Mouse (Mus musculus): ENCODE data around the gene Polr3h. TPM values are rescaled to one million over a fixed set of nuclear protein-coding genes. Genes with fewer than 3 reads are reported as not detected.
A peak's percentile ranks its signal among the peaks of the same experiment; 100 is the strongest.
"Not testable (repeated sequence)": the region's sequence is repeated elsewhere in the genome, so short reads cannot be mapped to it uniquely, and the experiment has no call there.

The Polr3h gene
- 68.2 and 71.3 TPM in 2 replicates for polyA plus RNA-seq (2014; fragmentation: Nextera tagmentation; extraction: Ambion mirVana)

DNA sequence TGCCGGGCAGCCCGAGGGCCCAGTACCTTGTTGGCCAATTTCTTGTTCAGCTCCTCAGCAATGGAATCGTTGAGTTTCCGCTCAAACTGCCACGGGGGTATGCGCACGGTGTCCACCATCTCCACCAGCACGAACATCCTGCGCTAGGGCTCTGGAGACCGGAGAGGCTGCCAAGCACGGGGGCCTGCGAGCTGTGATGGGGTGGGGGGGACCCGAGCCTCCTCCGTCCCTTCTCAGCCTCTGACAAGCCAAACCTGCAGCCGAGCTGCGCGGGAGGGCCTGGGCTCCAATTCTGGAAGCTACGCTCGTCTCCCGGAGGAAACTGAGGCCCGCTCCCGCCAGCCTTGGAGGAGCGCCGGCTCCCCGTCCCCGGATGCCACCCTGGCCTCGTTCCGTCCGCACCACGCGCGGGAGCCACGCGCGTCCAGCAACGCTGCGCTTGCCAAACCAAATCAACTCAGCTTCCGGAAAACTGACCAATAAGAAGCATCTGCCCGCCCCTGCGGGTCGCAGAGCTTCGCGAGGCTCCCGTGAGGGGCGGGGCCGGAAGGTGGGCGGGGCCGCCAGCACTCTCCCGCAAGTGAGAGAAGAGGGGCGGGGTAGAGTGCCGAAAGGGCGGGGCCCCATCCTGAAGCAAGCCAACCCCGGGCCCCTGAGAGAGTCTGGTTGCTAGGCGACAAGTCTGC is at the start of gene Polr3h:
TSS of gene Polr3h (minus strand) at position 481 of the 686 bp plus-strand sequence.
- under 1% methylated on average over 54 of the region's 54 CpGs for WGBS
- peak; percentile 94 for ATAC-seq (ENCODE audit: insufficient number of reproducible peaks, low FRiP score, low TSS enrichment, low read depth)
- H3K9me3 ChIP-seq (ENCODE audit: control insufficient read depth, low read length), result no peaks in the 10 kb centered on the region

GRCm38 (mm10) chr15:81975156-81975555 is 49.1 kb upstream of the Polr3h start:
- H3K9ac ChIP-seq (ENCODE audit: low read length); DNase-seq (ENCODE audit: low spot score); H3K4me3 ChIP-seq (ENCODE audit: low read depth, low read length); H3K36me3 ChIP-seq (ENCODE audit: control insufficient read depth, insufficient read depth, low read length); ATAC-seq (ENCODE audit: insufficient number of reproducible peaks, low FRiP score, low TSS enrichment, low read depth); H3K9me3 ChIP-seq (ENCODE audit: control insufficient read depth, low read length); H3K27me3 ChIP-seq (ENCODE audit: control insufficient read depth, insufficient read depth, low read length); H3K4me1 ChIP-seq (ENCODE audit: control insufficient read depth, insufficient read depth, low read length); H3K27ac ChIP-seq (replicated peaks; ENCODE audit: low read depth, low read length); H3K4me2 ChIP-seq (ENCODE audit: low read depth, severe bottlenecking): not testable (repeated sequence)
- 94% methylated on average over 8 of the region's 8 CpGs for WGBS

More for the DNA sequence above, at the start of gene Polr3h:
- H3K4me3 ChIP-seq (ENCODE audit: low read depth, low read length), result peak within 1 kb of the TSS; percentile 52
- H3K27me3 ChIP-seq (ENCODE audit: control insufficient read depth, insufficient read depth, low read length), result no peaks in the 10 kb centered on the region
- H3K4me2 ChIP-seq (ENCODE audit: low read depth, severe bottlenecking), result peak within 1 kb of the TSS; percentile 88
- H3K4me1 ChIP-seq (ENCODE audit: control insufficient read depth, insufficient read depth, low read length), result peaks cover 4% of the 10 kb centered on the region; the same call in 1 of the 2 replicates
- no peak within 1 kb of the TSS for H3K27ac ChIP-seq (replicated peaks; ENCODE audit: low read depth, low read length)
- peaks cover 3% of the 10 kb centered on the region; the same call in 1 of the 2 replicates for H3K36me3 ChIP-seq (ENCODE audit: control insufficient read depth, insufficient read depth, low read length)
- peak; percentile 97 for DNase-seq (ENCODE audit: low spot score)
- H3K9ac ChIP-seq (ENCODE audit: low read length), result peak within 1 kb of the TSS; percentile 38

DNA sequence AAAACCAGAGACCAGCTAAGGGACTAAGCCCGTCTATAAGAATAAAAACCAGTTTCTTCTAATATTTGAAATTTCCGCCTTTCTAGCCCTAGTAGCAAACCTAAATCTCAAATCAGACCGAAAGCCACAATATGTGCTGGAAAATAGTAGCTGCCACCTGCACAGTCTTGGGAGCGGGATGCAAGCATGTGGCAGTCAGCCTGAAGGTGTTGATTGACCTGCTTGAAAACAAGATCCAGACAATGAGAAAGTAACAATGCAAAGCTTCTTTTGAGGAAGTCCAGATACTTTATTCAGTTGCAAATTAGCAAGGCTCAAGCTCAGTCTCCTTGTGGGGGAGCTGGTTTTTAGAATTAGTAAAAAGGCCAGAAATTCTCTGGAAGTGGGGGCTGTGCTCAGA is 44.5 kb upstream of the Polr3h start:
- H3K27me3 ChIP-seq (ENCODE audit: control insufficient read depth, insufficient read depth, low read length); H3K9me3 ChIP-seq (ENCODE audit: control insufficient read depth, low read length); H3K9ac ChIP-seq (ENCODE audit: low read length); ATAC-seq (ENCODE audit: insufficient number of reproducible peaks, low FRiP score, low TSS enrichment, low read depth); H3K36me3 ChIP-seq (ENCODE audit: control insufficient read depth, insufficient read depth, low read length); DNase-seq (ENCODE audit: low spot score); H3K4me3 ChIP-seq (ENCODE audit: low read depth, low read length); H3K4me2 ChIP-seq (ENCODE audit: low read depth, severe bottlenecking); H3K27ac ChIP-seq (replicated peaks; ENCODE audit: low read depth, low read length); H3K4me1 ChIP-seq (ENCODE audit: control insufficient read depth, insufficient read depth, low read length): not testable (repeated sequence)
- WGBS, result 90% methylated on average over 4 of the region's 4 CpGs

DNA sequence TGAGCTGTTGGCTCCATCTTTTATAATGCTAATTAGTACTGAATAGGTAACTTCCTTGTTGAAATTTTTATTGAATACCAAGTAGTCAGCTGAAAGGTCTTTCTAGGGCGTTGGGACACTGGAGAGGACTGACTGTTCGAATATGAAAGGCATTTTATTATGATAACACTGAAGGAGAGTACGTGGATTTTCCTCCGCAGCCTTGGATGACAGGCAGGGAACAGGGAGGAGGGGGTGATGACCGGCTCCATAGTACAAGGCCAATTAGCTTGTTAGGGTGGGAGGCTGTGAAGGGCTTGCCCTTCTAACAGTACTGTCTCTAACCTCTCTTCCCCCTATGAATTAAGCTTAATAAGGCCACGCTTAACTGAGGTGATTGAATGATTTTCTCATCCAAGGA is 43.6 kb upstream of the Polr3h start:
- not testable (repeated sequence) for H3K9me3 ChIP-seq (ENCODE audit: control insufficient read depth, low read length); H3K9ac ChIP-seq (ENCODE audit: low read length); H3K4me1 ChIP-seq (ENCODE audit: control insufficient read depth, insufficient read depth, low read length); H3K36me3 ChIP-seq (ENCODE audit: control insufficient read depth, insufficient read depth, low read length); H3K4me2 ChIP-seq (ENCODE audit: low read depth, severe bottlenecking); ATAC-seq (ENCODE audit: insufficient number of reproducible peaks, low FRiP score, low TSS enrichment, low read depth); DNase-seq (ENCODE audit: low spot score); H3K4me3 ChIP-seq (ENCODE audit: low read depth, low read length); H3K27me3 ChIP-seq (ENCODE audit: control insufficient read depth, insufficient read depth, low read length); H3K27ac ChIP-seq (replicated peaks; ENCODE audit: low read depth, low read length)
- 77% methylated on average over 6 of the region's 6 CpGs for WGBS

- Histone ChIP-seq H3K27ac (replicated peaks; ENCODE audit: low read depth, low read length) (no peak overlapping the region), H3K9ac (ENCODE audit: low read length) (no peak overlapping the region), H3K36me3 (ENCODE audit: control insufficient read depth, insufficient read depth, low read length) (no peaks in the 10 kb centered on the region), H3K27me3 (ENCODE audit: control insufficient read depth, insufficient read depth, low read length) (no peaks in the 10 kb centered on the region), H3K4me1 (ENCODE audit: control insufficient read depth, insufficient read depth, low read length) (no peaks in the 10 kb centered on the region), H3K4me3 (ENCODE audit: low read depth, low read length) (no peak overlapping the region), H3K9me3 (ENCODE audit: control insufficient read depth, low read length) (no peaks in the 10 kb centered on the region), H3K4me2 (ENCODE audit: low read depth, severe bottlenecking) (no peak overlapping the region)
- WGBS, result 55% methylated on average over 7 of the region's 7 CpGs
- DNase-seq (ENCODE audit: low spot score), result peak; percentile 40
- ATAC-seq (ENCODE audit: insufficient number of reproducible peaks, low FRiP score, low TSS enrichment, low read depth), result no peak
Observed at GRCm38 (mm10) chr15:81969173-81969572, 43.1 kb upstream of the Polr3h start.

GRCm38 (mm10) chr15:81968447-81968846 is 42.4 kb upstream of the Polr3h start:
- H3K4me3 ChIP-seq (ENCODE audit: low read depth, low read length), result no peak overlapping the region
- 55% methylated on average over 2 of the region's 2 CpGs for WGBS

GRCm38 (mm10) chr15:81967821-81968220 is 41.8 kb upstream of the Polr3h start:
- Histone ChIP-seq H3K27ac (replicated peaks; ENCODE audit: low read depth, low read length) (no peak overlapping the region), H3K4me1 (ENCODE audit: control insufficient read depth, insufficient read depth, low read length) (no peaks in the 10 kb centered on the region), H3K4me2 (ENCODE audit: low read depth, severe bottlenecking) (no peak overlapping the region), H3K36me3 (ENCODE audit: control insufficient read depth, insufficient read depth, low read length) (no peaks in the 10 kb centered on the region), H3K9me3 (ENCODE audit: control insufficient read depth, low read length) (no peaks in the 10 kb centered on the region), H3K4me3 (ENCODE audit: low read depth, low read length) (no peak overlapping the region), H3K27me3 (ENCODE audit: control insufficient read depth, insufficient read depth, low read length) (no peaks in the 10 kb centered on the region), H3K9ac (ENCODE audit: low read length) (no peak overlapping the region)
- 87% methylated on average over 5 of the region's 5 CpGs for WGBS
- no peak for ATAC-seq (ENCODE audit: insufficient number of reproducible peaks, low FRiP score, low TSS enrichment, low read depth)
- no peak for DNase-seq (ENCODE audit: low spot score)

More at GRCm38 (mm10) chr15:81968447-81968846, 42.4 kb upstream of the Polr3h start:
- Histone ChIP-seq H3K4me1 (ENCODE audit: control insufficient read depth, insufficient read depth, low read length) (no peaks in the 10 kb centered on the region), H3K4me2 (ENCODE audit: low read depth, severe bottlenecking) (no peak overlapping the region), H3K9ac (ENCODE audit: low read length) (no peak overlapping the region), H3K9me3 (ENCODE audit: control insufficient read depth, low read length) (no peaks in the 10 kb centered on the region), H3K27ac (replicated peaks; ENCODE audit: low read depth, low read length) (no peak overlapping the region), H3K27me3 (ENCODE audit: control insufficient read depth, insufficient read depth, low read length) (no peaks in the 10 kb centered on the region), H3K36me3 (ENCODE audit: control insufficient read depth, insufficient read depth, low read length) (no peaks in the 10 kb centered on the region)
- DNase-seq (ENCODE audit: low spot score) (no peak), ATAC-seq (ENCODE audit: insufficient number of reproducible peaks, low FRiP score, low TSS enrichment, low read depth) (no peak)

- Histone ChIP-seq H3K9me3 (ENCODE audit: control insufficient read depth, low read length) (no peaks in the 10 kb centered on the region), H3K27me3 (ENCODE audit: control insufficient read depth, insufficient read depth, low read length) (no peaks in the 10 kb centered on the region), H3K4me1 (ENCODE audit: control insufficient read depth, insufficient read depth, low read length) (no peaks in the 10 kb centered on the region), H3K27ac (replicated peaks; ENCODE audit: low read depth, low read length) (no peak overlapping the region), H3K4me2 (ENCODE audit: low read depth, severe bottlenecking) (no peak overlapping the region), H3K9ac (ENCODE audit: low read length) (no peak overlapping the region), H3K4me3 (ENCODE audit: low read depth, low read length) (no peak overlapping the region), H3K36me3 (ENCODE audit: control insufficient read depth, insufficient read depth, low read length) (no peaks in the 10 kb centered on the region)
- DNase-seq (ENCODE audit: low spot score), result no peak
- 90% methylated on average over 12 of the region's 14 CpGs for WGBS
- no peak for ATAC-seq (ENCODE audit: insufficient number of reproducible peaks, low FRiP score, low TSS enrichment, low read depth)
Observed at GRCm38 (mm10) chr15:81966062-81966829, 40.2 kb upstream of the Polr3h start.

Measured in limb, embryonic 11.5 days (tissue).